Mouse (Mus musculus) forebrain, embryonic 15.5 days (tissue): ENCODE data around the gene Exoc3l2. TPM values are rescaled to one million over a fixed set of nuclear protein-coding genes. Genes with fewer than 3 reads are reported as not detected.
A peak's percentile ranks its signal among the peaks of the same experiment; 100 is the strongest.

Experiments
- ATAC-seq: fragments of 200-750 bp; cut with Nextera tagmentation; replicated peaks from 2 replicates; pipeline ENCODE4 v1.8.0; 2017; ENCODE audit warnings: mild to moderate bottlenecking, moderate TSS enrichment, moderate library complexity
- H3K27ac ChIP-seq: fragments of 300-500 bp; sonication (generic); replicated peaks from 2 replicates; pipeline ENCODE4 v1.5.1; 2015; ENCODE audit warnings: mild to moderate bottlenecking, inconsistent platforms
- H3K27me3 ChIP-seq: fragments of 300-500 bp; sonication (generic); 2 replicates; pipeline ENCODE4 v1.6.1; 2015; ENCODE audit warnings: inconsistent platforms
- H3K36me3 ChIP-seq: fragments of 300-500 bp; sonication (generic); 2 replicates; pipeline ENCODE4 v1.6.1; 2015; ENCODE audit warnings: mild to moderate bottlenecking, inconsistent platforms
- H3K4me1 ChIP-seq: fragments of 300-500 bp; sonication (generic); 2 replicates; pipeline ENCODE4 v1.6.1; 2015; ENCODE audit warnings: inconsistent platforms
- H3K4me2 ChIP-seq: fragments of 300-500 bp; sonication (generic); replicated peaks from 2 replicates; pipeline ENCODE4 v1.6.1; 2015; ENCODE audit warnings: mild to moderate bottlenecking, inconsistent platforms
- H3K4me3 ChIP-seq: fragments of 300-500 bp; sonication (generic); 2 replicates; pipeline ENCODE4 v1.5.1; 2015; ENCODE audit warnings: mild to moderate bottlenecking, inconsistent platforms
- H3K9ac ChIP-seq: fragments of 300-500 bp; sonication (generic); replicated peaks from 2 replicates; pipeline ENCODE4 v1.6.1; 2015; ENCODE audit warnings: mild to moderate bottlenecking, inconsistent platforms
- H3K9me3 ChIP-seq: fragments of 300-500 bp; sonication (generic); 2 replicates; pipeline ENCODE4 v1.6.1; 2016; ENCODE audit warnings: inconsistent platforms
- WGBS: fragments of 180-500 bp; shearing (Covaris S2); methylation state at CpG from one replicate; pipeline ENCODE4 v1.1.7; 2015; ENCODE audit warnings: mixed read lengths; 5-methylcytosine and 5-hydroxymethylcytosine counted together
- polyA plus RNA-seq: library from polyadenylated mRNA; unstranded; fragments of >200 nt; fragmentation: Nextera tagmentation; extraction: Ambion mirVana; gene quantifications from 2 replicates; pipeline ENCODE4 v1.2.1, GENCODE M21; 2015

Gene Exoc3l2
- polyA plus RNA-seq, 1 experiment from 2014 or later = 0.17 TPM

- Histone ChIP-seq H3K36me3 (no peaks in the 10 kb centered on the region), H3K4me1 (peaks cover 5% of the 10 kb centered on the region), H3K4me3 (no peak overlapping the region), H3K4me2 (no peak overlapping the region), H3K27me3 (peaks cover 18% of the 10 kb centered on the region), H3K27ac (no peak overlapping the region), H3K9ac (no peak overlapping the region), H3K9me3 (no peaks in the 10 kb centered on the region)
- WGBS = 76% methylated on average over 20 of the region's 20 CpGs
- ATAC-seq = no peak
Measured at GRCm38 (mm10) chr7:19495521-19496213, 32.5 kb downstream of the Exoc3l2 start.

GRCm38 (mm10) chr7:19496214-19496555 is 33.1 kb downstream of the Exoc3l2 start:
- no peak for ATAC-seq
- H3K4me2 ChIP-seq = no peak overlapping the region
- peaks cover 5% of the 10 kb centered on the region for H3K4me1 ChIP-seq
- H3K9ac ChIP-seq = no peak overlapping the region
- H3K27ac ChIP-seq = no peak overlapping the region
- 79% methylated on average over 5 of the region's 5 CpGs for WGBS
- H3K36me3 ChIP-seq = no peaks in the 10 kb centered on the region
- no peaks in the 10 kb centered on the region for H3K9me3 ChIP-seq
- H3K4me3 ChIP-seq = no peak overlapping the region
- peaks cover 12% of the 10 kb centered on the region for H3K27me3 ChIP-seq

- no peak for ATAC-seq
- H3K4me1 ChIP-seq = no peaks in the 10 kb centered on the region
- no peaks in the 10 kb centered on the region for H3K36me3 ChIP-seq
- no peak overlapping the region for H3K4me3 ChIP-seq
- no peaks in the 10 kb centered on the region for H3K27me3 ChIP-seq
- no peak overlapping the region for H3K9ac ChIP-seq
- no peak overlapping the region for H3K4me2 ChIP-seq
- no peaks in the 10 kb centered on the region for H3K9me3 ChIP-seq
- WGBS = 87% methylated on average over 4 of the region's 4 CpGs
- no peak overlapping the region for H3K27ac ChIP-seq
Measured at GRCm38 (mm10) chr7:19498326-19498725, 35.2 kb downstream of the Exoc3l2 start.

GRCm38 (mm10) chr7:19500420-19501363 is 37.6 kb downstream of the Exoc3l2 start:
- no peak overlapping the region for H3K4me3 ChIP-seq
- H3K27me3 ChIP-seq = no peaks in the 10 kb centered on the region
- ATAC-seq = no peak
- no peaks in the 10 kb centered on the region for H3K36me3 ChIP-seq
- WGBS = 73% methylated on average over 12 of the region's 12 CpGs
- no peaks in the 10 kb centered on the region for H3K4me1 ChIP-seq
- H3K4me2 ChIP-seq = no peak overlapping the region
- H3K9ac ChIP-seq = no peak overlapping the region
- H3K9me3 ChIP-seq = no peaks in the 10 kb centered on the region
- no peak overlapping the region for H3K27ac ChIP-seq

- 81% methylated on average over 4 of the region's 4 CpGs for WGBS
- no peak overlapping the region for H3K4me2 ChIP-seq
Measured at GRCm38 (mm10) chr7:19501658-19502057, 38.5 kb downstream of the Exoc3l2 start.

GRCm38 (mm10) chr7:19503481-19504068 is 40.4 kb downstream of the Exoc3l2 start:
- 34% methylated on average over 5 of the region's 5 CpGs for WGBS
- H3K9me3 ChIP-seq = no peaks in the 10 kb centered on the region
- H3K4me3 ChIP-seq = no peak overlapping the region
- peaks cover 13% of the 10 kb centered on the region for H3K4me1 ChIP-seq
- no peak overlapping the region for H3K9ac ChIP-seq
- no peaks in the 10 kb centered on the region for H3K36me3 ChIP-seq
- H3K4me2 ChIP-seq = no peak overlapping the region
- H3K27me3 ChIP-seq = no peaks in the 10 kb centered on the region
- no peak for ATAC-seq
- no peak overlapping the region for H3K27ac ChIP-seq

More at GRCm38 (mm10) chr7:19501658-19502057, 38.5 kb downstream of the Exoc3l2 start:
- no peak for ATAC-seq
- H3K4me1 ChIP-seq = peaks cover 2% of the 10 kb centered on the region
- H3K9ac ChIP-seq = no peak overlapping the region
- no peaks in the 10 kb centered on the region for H3K9me3 ChIP-seq
- no peaks in the 10 kb centered on the region for H3K27me3 ChIP-seq
- H3K36me3 ChIP-seq = no peaks in the 10 kb centered on the region
- no peak overlapping the region for H3K4me3 ChIP-seq
- no peak overlapping the region for H3K27ac ChIP-seq

GRCm38 (mm10) chr7:19506326-19506725 is 43.2 kb downstream of the Exoc3l2 start:
- no peak overlapping the region for H3K27ac ChIP-seq
- peak overlapping the region; percentile 80 for H3K4me2 ChIP-seq
- ATAC-seq = no peak
- H3K9ac ChIP-seq = 0 out of 2 replicates have a peak overlapping the region, but pooled peaks have one; percentile 70
- no peaks in the 10 kb centered on the region for H3K27me3 ChIP-seq
- H3K9me3 ChIP-seq = no peaks in the 10 kb centered on the region
- H3K4me1 ChIP-seq = peaks cover 23% of the 10 kb centered on the region
- peak overlapping the region; percentile 61 for H3K4me3 ChIP-seq
- no peaks in the 10 kb centered on the region for H3K36me3 ChIP-seq
- WGBS = 18% methylated on average over 6 of the region's 6 CpGs

- peak overlapping the region; percentile 70 for H3K9ac ChIP-seq
- H3K4me1 ChIP-seq = peaks cover 23% of the 10 kb centered on the region
- no peaks in the 10 kb centered on the region for H3K9me3 ChIP-seq
- peak overlapping the region; percentile 44; the same call in 1 of the 2 replicates for H3K27ac ChIP-seq
- H3K27me3 ChIP-seq = no peaks in the 10 kb centered on the region
- no peaks in the 10 kb centered on the region for H3K36me3 ChIP-seq
- WGBS = under 1% methylated on average over 71 of the region's 71 CpGs
- ATAC-seq = peak; percentile 4; the same call in 1 of the 2 replicates
- H3K4me2 ChIP-seq = peak overlapping the region; percentile 80
- H3K4me3 ChIP-seq = peak overlapping the region; percentile 61
Measured at GRCm38 (mm10) chr7:19506969-19507611, 44.0 kb downstream of the Exoc3l2 start.

DNA sequence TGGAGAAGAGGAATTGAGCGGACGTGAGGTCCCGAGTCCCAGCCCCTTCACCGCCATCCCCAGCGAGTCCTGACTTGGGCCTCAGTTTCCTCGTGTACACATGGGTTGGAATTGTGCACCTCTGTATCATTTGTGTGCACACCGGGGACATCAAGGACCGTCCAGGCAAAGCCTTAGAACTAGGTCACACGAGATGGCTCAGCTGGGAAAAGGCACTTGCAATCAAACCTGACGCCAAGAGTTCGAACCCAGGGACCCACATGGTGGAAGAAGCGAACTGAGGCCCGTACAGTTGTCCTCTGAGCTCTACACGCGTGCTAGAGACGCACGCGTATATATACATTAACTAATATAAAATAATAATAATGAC is 44.5 kb downstream of the Exoc3l2 start:
- peak overlapping the region; percentile 67 for H3K27ac ChIP-seq
- H3K4me1 ChIP-seq = peaks cover 23% of the 10 kb centered on the region
- no peaks in the 10 kb centered on the region for H3K36me3 ChIP-seq
- peak overlapping the region; percentile 70 for H3K9ac ChIP-seq
- no peak for ATAC-seq
- H3K27me3 ChIP-seq = no peaks in the 10 kb centered on the region
- WGBS = 4% methylated on average over 18 of the region's 18 CpGs
- peak overlapping the region; percentile 80 for H3K4me2 ChIP-seq
- peak overlapping the region; percentile 61 for H3K4me3 ChIP-seq
- H3K9me3 ChIP-seq = no peaks in the 10 kb centered on the region

- no peaks in the 10 kb centered on the region for H3K27me3 ChIP-seq
- no peaks in the 10 kb centered on the region for H3K9me3 ChIP-seq
- peak within 1 kb of the TSS; percentile 80 for H3K4me2 ChIP-seq
- WGBS = under 1% methylated on average over 56 of the region's 56 CpGs
- H3K27ac ChIP-seq = peak within 1 kb of the TSS; percentile 67
- H3K4me1 ChIP-seq = peaks cover 23% of the 10 kb centered on the region
- peak within 1 kb of the TSS; percentile 61 for H3K4me3 ChIP-seq
- H3K9ac ChIP-seq = peak within 1 kb of the TSS; percentile 70
- peak; percentile 95 for ATAC-seq
- H3K36me3 ChIP-seq = no peaks in the 10 kb centered on the region
Measured at GRCm38 (mm10) chr7:19508150-19508923, 45.2 kb downstream of the Exoc3l2 start, which contains the start of the genes Bloc1s3 and Trappc6a. Gene Bloc1s3 (minus strand): TSS chr7:19508367. Gene Trappc6a (plus strand): TSS chr7:19508395.
